Mouse (Mus musculus): ENCODE measurements around the gene Cdc34b.
A peak's percentile ranks its signal among the peaks of the same experiment; 100 is the strongest.
"Not testable (repeated sequence)": the region's sequence is repeated elsewhere in the genome, so short reads cannot be mapped to it uniquely, and the experiment has no call there.

Cdc34b gene

DNA sequence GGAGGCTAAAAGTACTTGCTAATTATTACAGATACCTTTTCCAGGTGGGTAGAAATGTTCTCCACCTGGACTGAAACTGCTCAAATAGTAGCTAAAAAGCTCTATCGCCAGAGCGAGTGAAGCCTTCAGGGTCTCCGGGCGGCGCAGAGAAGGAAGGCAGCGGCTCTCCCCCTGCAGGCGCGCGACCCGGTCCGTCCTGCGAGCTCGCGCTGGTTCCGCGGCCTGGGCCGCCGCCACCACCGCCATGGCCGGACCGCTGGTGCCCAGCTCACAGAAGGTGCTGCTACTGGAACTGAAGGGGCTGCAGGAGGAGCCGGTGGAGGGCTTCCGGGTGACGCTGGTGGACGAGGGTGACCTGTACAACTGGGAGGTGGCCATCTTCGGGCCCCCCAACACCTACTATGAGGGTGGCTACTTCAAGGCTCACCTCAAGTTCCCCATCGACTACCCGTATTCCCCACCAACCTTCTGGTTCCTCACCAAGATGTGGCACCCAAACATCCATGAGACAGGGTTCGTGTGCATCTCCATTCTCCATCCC is at the start of gene Cdc34b:
Gene Cdc34b (plus strand): TSS at position 51 of the 541 bp plus-strand sequence.
- DNase-seq (ENCODE audit: low spot score) = no peak

DNA sequence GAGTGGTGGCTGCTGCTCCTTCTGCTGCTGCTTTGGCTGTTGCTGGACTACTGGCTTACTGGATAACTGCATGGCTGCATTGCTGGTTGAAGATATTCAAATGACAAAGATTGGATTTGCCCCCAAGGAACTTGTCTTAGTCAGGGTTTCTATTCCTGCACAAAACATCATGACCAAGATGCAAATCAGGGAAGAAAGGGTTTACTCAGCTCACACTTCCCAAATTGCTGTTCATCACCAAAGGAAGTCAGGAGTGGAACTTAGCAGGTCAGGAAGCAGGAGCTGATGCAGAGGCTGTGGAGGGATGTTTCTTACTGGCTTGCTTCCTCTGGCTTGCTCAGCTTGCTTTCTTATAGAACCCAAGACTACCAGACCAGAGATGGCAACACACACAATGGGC is 49.1 kb upstream of the Cdc34b start:
- DNase-seq (ENCODE audit: low spot score) = not testable (repeated sequence)

DNA sequence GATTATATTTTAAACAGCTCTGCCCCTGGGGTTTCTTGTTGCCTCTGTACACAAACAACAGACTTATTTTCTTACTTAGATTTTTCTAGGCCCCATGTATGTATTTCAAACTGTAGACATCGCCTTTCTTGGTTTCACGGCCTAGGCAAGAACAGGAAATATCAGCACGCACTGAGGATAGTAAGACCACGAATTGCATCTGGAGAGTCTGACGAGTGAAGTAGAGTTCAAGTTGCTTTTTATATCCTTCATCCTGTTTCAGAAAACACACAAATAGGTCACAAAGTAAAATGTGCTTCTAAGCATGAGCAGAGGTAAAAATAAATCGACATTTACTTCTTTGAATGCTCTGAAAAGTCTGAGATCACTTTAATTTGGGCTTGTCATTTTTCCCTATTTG is 46.1 kb upstream of the Cdc34b start:
- DNase-seq (ENCODE audit: low spot score) = no peak

DNA sequence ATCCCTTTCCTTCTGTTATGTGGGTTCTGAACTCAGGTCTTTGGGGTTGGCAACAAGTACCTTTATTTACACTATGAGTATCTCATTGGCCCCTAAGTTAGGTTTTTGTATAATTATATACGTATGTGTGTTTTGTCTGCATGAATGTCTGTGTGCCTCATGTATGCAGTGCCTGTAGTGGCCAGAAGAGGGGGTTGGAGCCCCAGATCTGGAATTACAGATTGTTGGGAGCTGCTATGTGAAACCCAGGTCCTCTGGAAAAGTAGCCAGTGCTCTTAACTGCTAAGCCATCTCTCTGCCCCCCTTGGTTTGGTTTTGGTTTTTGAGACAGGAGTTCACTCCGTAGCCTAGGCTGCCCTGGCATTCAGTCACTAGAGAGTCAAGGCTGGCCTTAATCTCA is 44.4 kb upstream of the Cdc34b start:
- no peak for DNase-seq (ENCODE audit: low spot score)

DNA sequence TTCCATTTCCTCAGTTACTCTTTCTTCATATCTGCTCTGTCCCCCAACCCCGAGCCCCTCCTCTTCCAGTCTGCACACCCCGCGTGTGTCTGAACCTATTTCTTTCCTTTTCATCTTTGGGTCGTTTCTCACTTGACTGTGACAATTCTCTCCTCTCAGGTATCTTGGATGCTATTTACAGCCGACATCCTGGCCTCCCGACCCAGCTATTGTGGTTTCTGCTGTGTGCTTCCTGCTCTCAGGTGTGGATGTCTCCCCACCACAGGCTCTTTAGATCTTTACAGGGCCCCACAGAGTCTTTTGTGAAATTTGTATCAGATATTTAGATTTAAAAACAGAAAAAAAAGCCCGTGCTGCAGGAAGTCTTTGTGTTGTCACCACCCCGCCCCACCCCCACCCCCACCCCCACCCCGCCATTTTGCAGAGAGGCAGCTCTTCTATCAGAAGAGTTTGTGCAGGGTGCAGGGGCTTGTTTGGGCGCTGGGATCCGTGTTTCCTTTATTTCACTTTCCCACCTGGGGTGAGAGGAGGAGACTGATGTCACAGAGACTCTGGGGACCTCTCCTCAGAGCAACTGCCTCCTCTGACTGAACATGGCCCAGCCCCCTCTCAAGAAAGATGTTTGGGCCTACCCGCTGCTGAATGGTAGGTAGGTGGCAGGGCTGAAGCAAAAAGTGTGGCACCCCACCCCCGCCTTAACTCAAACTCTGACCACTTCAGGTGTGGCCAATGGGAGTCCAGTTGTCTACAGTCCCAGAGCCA is 43.7 kb upstream of the Cdc34b start:
- DNase-seq (ENCODE audit: low spot score) = no peak

DNA sequence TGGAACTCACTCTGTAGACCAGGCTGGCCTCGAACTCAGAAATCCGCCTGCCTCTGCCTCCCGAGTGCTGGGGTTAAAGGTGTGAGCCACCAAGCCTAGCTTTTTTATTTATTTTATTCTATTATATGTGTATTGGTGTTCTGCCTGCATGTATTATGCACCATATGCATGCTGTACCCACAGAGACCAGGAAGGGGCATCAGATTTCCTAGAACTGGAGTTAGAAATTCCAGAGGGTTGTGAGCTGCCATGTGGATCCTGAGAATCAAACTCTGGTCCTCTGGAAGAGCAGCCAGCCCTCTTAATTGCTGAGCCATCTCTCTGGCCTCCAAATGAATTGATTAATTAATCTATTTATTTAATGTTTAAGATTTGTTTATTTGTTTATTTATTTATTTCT is 42.2 kb upstream of the Cdc34b start:
- no peak for DNase-seq (ENCODE audit: low spot score)

DNA sequence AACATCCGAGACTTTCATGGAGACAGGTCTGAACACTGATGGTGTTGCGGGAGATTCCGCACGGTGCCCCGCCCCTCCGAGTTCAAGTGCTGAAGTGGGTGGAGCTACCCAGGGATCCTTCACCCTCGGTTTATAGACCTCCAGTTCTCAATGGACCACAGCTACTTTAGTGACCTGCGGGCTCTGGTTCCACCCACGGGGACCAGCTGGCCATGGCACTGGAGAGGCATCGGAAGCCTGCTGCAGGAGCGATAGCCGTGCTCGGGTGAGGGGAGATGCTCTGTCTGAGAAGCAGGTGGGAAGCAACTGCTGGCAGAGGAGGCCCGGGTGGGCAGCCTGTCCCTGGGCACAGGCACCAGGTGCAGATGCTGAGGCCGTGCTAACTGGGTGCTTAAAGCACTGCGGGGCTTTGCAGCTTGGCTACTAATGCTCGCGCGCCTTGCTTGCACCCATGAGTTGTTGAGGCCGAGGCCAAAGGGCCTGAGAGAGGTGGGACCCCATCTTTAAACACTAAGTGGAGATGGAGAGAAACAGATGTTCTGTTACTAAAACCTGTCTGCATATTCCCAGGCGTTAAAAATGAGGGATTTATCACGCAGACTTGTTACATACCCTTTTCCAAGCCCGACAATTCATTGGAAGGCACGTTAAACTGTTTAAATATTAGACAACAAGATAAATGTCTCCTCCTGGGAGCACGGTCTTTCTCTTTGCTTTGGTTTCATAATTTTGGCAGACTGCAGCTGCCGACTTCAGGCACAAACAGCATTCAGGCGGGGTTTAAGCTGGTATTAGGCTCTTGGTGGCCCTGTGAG is 40.0 kb upstream of the Cdc34b start:
- no peak for DNase-seq (ENCODE audit: low spot score)

DNA sequence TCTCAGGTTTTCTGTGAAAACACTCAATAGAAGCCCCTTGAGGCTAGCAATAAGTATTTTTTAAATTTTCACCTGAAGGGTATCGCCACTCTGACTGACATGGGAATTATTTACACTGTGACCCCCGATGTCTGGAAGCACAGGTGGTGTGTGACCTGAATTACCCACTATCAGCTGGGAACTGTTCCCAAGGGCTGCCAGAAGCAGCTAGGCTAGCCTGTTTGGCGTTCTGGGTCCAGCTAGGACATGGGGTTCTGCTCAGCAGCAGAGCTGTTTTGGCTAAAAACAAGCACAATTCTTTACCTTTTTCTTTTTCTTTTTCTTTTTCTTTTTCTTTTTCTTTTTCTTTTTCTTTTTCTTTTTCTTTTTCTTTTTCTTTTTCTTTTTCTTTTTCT is 39.4 kb upstream of the Cdc34b start:
- DNase-seq (ENCODE audit: low spot score) = no peak

DNA sequence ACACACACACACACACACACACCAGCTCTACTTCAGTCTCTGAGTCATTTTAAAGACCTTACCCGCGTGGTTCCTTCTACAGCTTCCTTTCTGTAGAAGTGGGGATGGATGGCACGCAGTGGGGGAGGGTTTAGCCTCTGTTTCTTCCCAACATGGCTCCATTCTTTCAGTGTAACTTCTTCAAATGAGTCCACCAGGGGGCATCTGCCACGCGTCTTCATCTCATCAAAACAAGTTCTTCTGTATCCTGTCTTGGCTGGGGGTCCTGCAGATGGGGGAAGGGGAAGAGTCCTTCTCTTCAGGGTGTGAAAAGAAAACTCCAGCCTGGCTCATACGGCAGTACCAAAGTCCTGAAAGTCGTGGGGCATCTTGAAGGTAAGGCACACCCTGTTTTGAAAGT is 37.6 kb upstream of the Cdc34b start:
- no peak for DNase-seq (ENCODE audit: low spot score)

DNA sequence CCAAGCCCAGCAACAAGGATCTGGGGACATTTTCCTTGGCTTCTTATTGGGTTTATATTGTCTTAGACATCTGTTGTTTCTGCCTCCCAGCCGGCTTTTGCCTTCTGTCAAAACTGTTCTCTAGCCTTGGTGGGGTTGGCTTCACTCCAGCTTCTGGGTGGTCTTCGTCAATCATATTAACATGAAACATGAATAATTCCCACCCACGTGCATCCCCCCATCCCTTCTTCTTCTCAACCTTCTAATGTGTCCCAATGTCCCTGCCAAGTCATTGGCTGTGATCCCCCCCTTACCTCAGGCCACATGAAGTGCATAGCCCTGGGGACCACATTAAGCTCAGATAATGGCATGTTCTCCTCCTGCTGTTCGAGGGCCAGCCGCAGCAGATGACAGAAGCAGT is 37.1 kb upstream of the Cdc34b start, which contains the start of gene Gm11541:
Gene Gm11541 (minus strand): TSS at position 28 of the 400 bp plus-strand sequence.
- DNase-seq (ENCODE audit: low spot score) = no peak

DNA sequence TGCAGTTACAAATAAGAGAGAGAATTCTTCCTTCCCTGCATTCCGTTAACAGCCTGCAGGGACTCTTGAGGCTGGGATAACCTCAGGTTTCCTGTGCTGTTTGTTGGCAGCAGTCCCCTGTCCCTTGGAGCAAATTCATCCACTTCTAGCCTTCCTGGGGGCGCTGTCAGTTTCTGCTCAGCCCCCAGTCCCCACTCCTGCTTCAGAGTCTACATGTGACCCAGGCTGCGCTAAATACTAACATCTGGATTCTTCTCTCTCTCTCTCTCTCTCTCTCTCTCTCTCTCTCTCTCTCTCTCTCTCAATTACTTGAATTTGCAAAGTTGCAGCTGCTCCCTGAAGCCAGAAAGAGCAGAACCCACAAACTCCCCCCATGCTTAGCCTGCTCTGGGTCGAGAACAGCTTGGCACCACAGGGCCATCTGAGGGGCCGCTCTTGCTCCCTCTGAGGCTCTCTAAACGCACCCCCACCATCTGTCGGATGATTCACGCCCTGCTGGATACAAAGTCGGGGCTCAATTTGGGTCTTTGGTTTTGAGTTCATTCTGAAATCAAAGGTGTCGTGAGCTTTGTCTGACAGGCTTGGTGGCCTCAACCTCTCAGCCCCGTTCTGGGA is 28.2 kb upstream of the Cdc34b start:
- DNase-seq (ENCODE audit: low spot score) = no peak

DNA sequence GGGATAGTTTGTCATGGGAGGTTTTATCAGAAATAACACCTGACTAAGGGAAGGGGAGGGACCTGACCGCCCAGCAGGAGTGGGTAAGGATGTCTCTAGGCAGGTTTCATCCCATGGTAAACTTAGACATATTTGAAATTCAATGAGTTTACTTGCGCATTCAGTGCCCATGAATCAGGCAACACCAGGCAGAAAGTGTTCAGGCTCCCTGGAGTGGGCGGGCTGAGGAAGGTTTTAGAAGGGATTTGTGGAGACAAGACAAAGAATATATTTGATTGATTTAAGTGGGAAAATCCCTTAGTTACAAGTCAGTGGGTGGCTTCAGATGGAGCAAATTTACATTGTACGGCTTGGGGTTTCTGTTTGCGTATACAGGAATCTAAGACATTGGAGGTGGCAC is 26.0 kb upstream of the Cdc34b start:
- no peak for DNase-seq (ENCODE audit: low spot score)

DNA sequence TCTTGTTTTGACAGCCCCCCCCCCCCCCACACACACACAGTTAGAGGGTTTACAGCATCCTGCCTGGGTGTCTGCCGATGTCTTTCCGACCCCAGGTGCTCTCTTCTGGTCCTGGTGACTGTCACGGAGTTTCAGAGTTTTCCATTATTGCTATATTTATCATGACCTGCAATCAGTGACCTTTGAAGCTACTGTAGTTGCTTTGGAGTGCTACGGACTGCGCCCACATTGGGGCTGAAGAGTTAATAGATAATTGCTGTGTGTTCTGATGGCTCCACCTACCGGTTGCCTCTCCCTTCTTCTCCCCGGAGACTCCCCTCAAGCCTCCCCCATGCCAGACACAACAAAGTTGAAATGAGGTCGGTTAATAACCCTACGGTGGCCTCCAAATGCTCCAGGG is 24.8 kb upstream of the Cdc34b start:
- DNase-seq (ENCODE audit: low spot score) = peak; percentile 28

DNA sequence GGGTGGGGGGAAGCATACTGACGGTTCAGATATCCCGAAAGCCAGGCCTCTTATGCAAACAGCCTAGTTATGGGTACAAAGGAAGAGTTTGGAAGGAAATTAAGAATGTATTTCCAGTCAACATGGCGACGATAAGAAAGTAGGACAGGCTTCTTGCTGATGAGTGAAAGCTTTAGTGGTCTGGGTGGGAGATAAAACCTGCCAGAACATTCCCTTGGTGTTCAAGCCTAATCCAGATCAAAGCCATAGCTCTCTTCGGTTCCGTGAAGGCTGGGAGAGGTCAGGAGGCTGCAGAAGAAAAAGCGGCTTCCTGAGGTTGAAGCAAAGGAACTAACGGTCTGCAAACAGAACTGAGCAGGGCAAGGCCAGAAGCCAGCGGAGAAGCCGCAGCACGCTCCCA is 24.3 kb upstream of the Cdc34b start:
- no peak for DNase-seq (ENCODE audit: low spot score)

DNA sequence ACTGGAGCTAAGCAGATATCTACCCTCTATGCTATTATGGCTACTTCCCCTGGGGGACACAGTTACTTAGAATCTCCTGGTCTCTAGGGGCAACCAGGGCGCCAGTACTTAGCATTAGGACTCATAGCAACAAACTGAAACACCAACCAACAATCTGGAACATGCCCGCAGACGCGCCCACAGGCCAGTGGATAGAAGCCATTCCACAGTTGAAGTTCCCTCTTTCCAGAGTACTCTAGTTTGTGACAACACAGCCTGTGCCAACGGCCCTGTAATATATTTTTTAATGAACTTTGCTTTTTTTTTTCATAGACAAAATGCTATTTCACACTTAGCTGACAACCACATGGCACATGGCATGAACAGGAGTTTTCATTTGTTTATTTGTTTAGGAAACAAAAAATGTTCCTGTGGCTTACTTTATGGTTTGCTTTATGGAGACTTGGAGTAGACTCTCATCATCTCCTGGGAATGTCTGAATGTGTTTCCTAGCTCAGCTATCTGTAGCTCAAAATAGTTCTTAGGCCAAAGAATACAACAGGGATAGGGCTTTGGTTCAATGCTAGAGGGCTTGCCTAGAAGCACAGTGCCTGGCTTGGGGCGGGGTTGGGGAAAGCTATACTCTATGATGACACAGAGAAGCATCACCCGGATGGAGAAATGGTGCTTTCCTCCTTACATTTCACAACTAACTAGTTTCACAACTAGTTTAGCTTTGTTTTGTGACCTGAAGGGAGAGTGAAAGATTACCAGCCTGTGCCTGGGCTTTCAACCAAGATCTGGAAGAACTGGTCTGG is 23.3 kb upstream of the Cdc34b start:
- DNase-seq (ENCODE audit: low spot score) = peak; percentile 9

DNA sequence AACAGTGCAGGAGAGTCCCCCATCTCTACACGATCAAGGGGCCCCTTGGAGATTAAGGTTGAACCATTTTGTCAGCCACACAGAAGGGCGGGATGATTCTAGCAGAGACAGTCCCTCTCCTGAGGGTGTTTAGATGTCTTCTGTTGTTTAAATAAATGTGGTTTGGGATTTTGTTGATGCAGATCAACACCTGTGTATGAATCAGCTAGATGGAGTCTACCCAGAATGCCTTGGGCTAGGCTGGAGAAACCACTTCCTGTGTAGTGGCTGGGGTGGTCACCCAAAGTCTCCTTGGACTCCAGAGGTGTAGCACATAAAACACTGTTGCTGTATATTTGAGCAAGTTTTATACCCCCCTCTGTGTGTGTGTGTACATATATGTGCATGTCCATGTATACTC is 22.4 kb upstream of the Cdc34b start:
- no peak for DNase-seq (ENCODE audit: low spot score)

DNA sequence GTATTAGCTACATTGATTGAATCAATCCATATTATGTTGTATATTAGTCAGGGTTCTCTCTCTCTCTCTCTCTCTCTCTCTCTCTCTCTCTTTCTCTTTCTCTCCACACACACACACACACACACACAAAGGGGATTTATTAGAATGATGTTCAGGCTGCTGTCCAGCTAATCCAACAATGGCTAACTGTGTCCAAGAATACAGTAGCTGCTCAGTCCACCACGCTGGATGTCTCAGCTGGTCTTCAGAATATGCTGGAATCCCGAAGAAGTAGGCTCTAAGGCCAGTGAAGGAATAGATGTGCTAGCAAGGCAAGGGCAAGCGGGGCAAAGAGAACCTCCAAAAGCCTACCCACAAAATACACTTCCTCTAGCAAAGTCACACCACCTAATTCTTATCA is 14.3 kb upstream of the Cdc34b start:
- DNase-seq (ENCODE audit: low spot score) = no peak

DNA sequence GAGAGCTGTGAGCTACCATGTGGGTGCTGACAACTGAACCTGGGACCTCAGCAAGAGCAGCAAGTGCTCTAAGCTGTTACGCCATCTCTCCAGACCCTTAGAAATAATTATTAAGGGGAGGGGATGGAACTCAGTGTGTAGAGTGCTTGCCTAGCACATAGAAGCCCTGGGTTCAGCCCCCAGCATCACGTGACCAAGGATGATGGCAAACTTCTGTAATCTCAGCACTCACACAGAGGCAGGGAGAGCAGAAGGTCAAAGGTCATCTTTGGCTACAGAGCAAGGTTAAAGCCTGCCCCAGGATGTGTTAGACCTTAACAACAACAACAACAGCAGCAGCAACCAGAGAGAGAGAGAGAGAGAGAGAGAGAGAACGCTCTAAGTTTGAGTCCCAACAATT is 13.0 kb upstream of the Cdc34b start:
- DNase-seq (ENCODE audit: low spot score) = no peak

DNA sequence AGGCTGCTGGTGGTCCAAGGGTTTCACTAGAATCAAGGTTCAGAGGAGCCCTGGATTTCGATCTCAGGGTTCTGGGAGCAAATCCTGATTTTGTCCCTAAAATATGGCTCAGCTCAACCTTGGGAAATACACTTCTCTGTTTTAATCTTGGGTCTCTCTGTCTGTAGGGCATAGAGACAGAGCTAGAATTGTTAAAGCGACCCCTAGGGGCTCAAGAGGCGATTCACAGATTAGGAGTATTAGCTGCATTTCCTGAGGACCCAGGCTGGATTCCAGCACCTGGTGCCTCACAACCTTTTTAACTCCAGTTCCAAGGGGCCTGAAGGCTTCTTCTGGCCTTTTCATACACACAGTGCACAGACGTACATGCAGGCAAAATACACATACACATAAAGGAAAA is 12.0 kb upstream of the Cdc34b start:
- no peak for DNase-seq (ENCODE audit: low spot score)

DNA sequence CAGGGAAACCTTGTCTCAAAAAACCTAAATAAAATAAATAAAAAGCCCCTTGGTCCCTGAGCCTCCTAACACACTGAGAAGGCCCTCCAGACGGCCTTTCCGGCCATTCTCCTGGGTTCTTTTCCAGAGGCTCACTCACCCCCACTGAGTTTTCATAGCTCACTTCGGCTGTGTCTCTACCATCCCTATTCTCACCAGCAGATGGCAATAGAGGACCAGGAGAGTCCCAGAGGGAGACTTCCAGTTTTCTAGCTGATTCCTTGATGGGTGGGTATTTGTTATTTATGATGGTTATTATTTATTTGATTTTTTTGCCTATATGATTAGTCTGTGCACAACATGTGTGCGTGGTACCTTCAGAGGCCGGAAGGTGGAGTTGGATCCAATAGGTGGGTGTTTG is 11.3 kb upstream of the Cdc34b start:
- peak; percentile 60 for DNase-seq (ENCODE audit: low spot score)

DNA sequence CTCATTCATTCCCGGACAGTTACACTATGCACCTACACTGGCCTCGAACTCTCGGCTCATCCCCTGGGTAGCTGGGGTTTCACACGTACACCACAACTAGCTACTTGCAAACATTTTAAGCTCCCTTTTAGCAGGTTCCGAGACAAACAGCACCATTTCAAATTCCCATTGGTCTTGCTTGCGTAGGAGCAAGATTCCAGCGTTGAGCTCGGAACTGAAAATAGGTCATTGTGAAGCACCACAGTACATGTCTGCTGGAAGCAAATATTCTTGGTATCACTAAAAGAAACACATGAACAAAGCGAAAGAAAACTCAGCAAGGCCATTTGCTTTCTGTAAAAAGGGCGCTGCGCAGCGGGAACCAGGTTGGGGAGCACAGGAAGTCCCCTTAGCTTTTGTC is 10.4 kb upstream of the Cdc34b start:
- no peak for DNase-seq (ENCODE audit: low spot score)

DNA sequence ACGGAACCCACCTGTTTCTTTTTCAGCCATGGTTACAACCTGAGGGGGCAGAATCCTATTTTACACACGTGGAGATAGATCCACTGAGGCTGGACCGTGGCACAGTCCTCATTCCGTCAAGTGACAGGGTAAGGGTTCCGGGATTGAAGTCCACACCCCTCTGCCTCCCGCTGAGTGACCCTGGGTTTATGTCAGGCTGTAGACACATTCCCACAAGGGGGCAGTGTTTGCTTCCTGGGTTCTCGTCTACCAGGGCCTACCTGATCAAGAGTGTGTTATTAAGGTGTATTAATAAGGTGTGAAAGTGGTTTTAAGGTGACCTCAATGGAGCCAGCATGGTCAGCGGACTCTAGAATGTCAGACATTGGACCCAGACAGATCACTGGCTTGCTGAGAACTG is 8.8 kb upstream of the Cdc34b start:
- peak; percentile 11 for DNase-seq (ENCODE audit: low spot score)
